Mouse (Mus musculus): ENCODE results near the gene Ace3. TPM values are rescaled to one million over a fixed set of nuclear protein-coding genes. Genes with fewer than 3 reads are reported as not detected.

Gene Ace3
- polyA plus RNA-seq, 1 experiment from 2014 or later, result not detected

DNA sequence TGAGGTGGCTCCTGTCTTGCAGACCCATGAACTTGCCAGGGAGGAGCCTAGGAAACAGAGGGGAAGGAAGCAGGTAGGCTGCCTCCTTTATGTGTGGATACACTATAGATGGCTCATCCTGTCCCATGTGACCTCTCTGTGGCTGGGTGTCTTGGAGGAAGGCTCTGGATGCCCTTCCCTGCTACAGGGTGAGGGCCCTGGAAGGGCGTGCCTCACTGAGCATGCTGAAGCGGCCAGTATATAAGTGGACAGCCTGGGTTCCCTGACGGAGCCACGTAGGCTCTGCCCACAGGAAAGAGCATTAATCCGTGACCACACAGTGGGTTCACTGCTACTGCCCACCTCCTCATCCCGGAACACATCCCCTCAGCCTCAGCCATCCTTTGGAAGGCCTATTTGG, 5.0 kb upstream of the Ace3 start:
- peaks cover 15% of the 10 kb centered on the region; the same call in 1 of the 2 replicates for H3K27me3 ChIP-seq (ENCODE audit: insufficient read depth, low read length)
- no peaks in the 10 kb centered on the region for H3K4me1 ChIP-seq (ENCODE audit: insufficient read depth)
- H3K36me3 ChIP-seq (replicated peaks; ENCODE audit: insufficient read depth, low read length), result no peaks in the 10 kb centered on the region
- H3K9ac ChIP-seq (replicated peaks), result no peak overlapping the region
- DNase-seq, result no peak
- no peak for ATAC-seq
- H3K9me3 ChIP-seq (ENCODE audit: low read length), result no peaks in the 10 kb centered on the region
- 62% methylated on average over 6 of the region's 6 CpGs for WGBS (ENCODE audit: insufficient replicate concordance)
- no peak overlapping the region for H3K4me3 ChIP-seq (ENCODE audit: low read depth, low read length)
- no peak overlapping the region for H3K4me2 ChIP-seq (ENCODE audit: low read depth, low read length)
- no peak overlapping the region for H3K27ac ChIP-seq (ENCODE audit: low read depth)
- TF ChIP-seq EP300 (IDR thresholded peaks at IDR 0.05; ENCODE audit: low read depth) (no peak), CTCF (IDR thresholded peaks at IDR 0.05; ENCODE audit: low read depth) (no peak)

GRCm38 (mm10) chr11:105990231-105990630, 4.2 kb upstream of the Ace3 start:
- Histone ChIP-seq H3K27me3 (ENCODE audit: insufficient read depth, low read length) (peaks cover 20% of the 10 kb centered on the region; the same call in 1 of the 2 replicates), H3K4me1 (ENCODE audit: insufficient read depth) (no peaks in the 10 kb centered on the region), H3K9me3 (ENCODE audit: low read length) (no peaks in the 10 kb centered on the region), H3K4me2 (ENCODE audit: low read depth, low read length) (no peak overlapping the region), H3K36me3 (replicated peaks; ENCODE audit: insufficient read depth, low read length) (no peaks in the 10 kb centered on the region), H3K4me3 (ENCODE audit: low read depth, low read length) (no peak overlapping the region), H3K27ac (ENCODE audit: low read depth) (no peak overlapping the region), H3K9ac (replicated peaks) (no peak overlapping the region)
- 20% methylated on average over 2 of the region's 2 CpGs for WGBS (ENCODE audit: insufficient replicate concordance)
- DNase-seq (peak; percentile 31), ATAC-seq (peak; percentile 89)
- no peak for TF ChIP-seq CTCF (IDR thresholded peaks at IDR 0.05; ENCODE audit: low read depth)
- TF ChIP-seq EP300 (IDR thresholded peaks at IDR 0.05; ENCODE audit: low read depth), result no peak

DNA sequence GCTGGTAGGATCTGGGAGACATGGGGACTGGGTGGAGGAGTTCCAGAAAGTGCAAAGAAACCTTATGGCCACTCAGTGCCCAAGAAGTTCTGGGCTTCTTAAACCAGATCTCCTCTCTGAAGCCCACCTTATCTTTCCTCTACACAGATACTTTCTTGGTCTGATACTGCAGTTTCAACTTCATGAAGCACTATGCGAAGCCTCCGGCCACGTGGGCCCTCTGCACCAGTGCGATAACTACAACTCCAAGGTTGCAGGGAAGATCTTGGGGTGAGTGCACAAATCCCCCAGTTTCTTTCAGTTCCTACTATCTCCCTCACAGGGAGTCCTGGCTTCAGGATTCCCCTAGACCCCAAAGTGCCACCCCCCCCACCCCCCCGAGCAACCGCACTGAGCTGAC, 5.6 kb downstream of the Ace3 start:
- no peak overlapping the region for H3K4me2 ChIP-seq (ENCODE audit: low read depth, low read length)
- peaks cover 79% of the 10 kb centered on the region for H3K27me3 ChIP-seq (ENCODE audit: insufficient read depth, low read length)
- TF ChIP-seq EP300 (IDR thresholded peaks at IDR 0.05; ENCODE audit: low read depth), result no peak
- no peak for TF ChIP-seq CTCF (IDR thresholded peaks at IDR 0.05; ENCODE audit: low read depth)
- H3K27ac ChIP-seq (ENCODE audit: low read depth), result no peak overlapping the region
- H3K4me3 ChIP-seq (ENCODE audit: low read depth, low read length), result no peak overlapping the region
- H3K36me3 ChIP-seq (replicated peaks; ENCODE audit: insufficient read depth, low read length), result no peaks in the 10 kb centered on the region
- no peaks in the 10 kb centered on the region for H3K9me3 ChIP-seq (ENCODE audit: low read length)
- DNase-seq (no peak), ATAC-seq (no peak)
- 77% methylated on average over 6 of the region's 6 CpGs for WGBS (ENCODE audit: insufficient replicate concordance)
- no peaks in the 10 kb centered on the region for H3K4me1 ChIP-seq (ENCODE audit: insufficient read depth)
- H3K9ac ChIP-seq (replicated peaks), result no peak overlapping the region

DNA sequence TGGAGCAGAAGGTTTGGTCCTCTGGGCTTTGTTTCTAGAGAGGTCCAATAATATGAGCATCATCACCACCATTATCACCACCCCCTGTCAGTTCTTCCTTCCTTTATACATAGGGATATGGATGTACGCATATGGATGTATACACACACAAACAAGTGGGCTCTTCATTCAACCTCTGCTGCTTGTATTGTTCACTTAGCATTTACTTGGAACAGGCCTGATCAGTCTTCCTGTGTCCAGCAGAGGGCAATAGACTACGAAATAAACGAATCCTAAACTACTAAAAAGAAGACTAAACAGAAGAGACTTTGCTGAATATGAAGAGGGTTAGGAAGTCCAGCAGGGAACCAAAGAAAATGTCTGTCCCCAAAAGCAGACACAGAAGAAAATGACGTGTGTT, 7.2 kb downstream of the Ace3 start:
- WGBS (ENCODE audit: insufficient replicate concordance), result 35% methylated on average over 4 of the region's 4 CpGs

GRCm38 (mm10) chr11:106004576-106004975, 10.1 kb downstream of the Ace3 start:
- peaks cover 77% of the 10 kb centered on the region for H3K27me3 ChIP-seq (ENCODE audit: insufficient read depth, low read length)
- TF ChIP-seq CTCF (IDR thresholded peaks at IDR 0.05; ENCODE audit: low read depth) (no peak), EP300 (IDR thresholded peaks at IDR 0.05; ENCODE audit: low read depth) (no peak)
- no peak overlapping the region for H3K9ac ChIP-seq (replicated peaks)
- no peaks in the 10 kb centered on the region for H3K36me3 ChIP-seq (replicated peaks; ENCODE audit: insufficient read depth, low read length)
- H3K4me1 ChIP-seq (ENCODE audit: insufficient read depth), result peaks cover 5% of the 10 kb centered on the region
- ATAC-seq, result no peak
- no peak overlapping the region for H3K4me3 ChIP-seq (ENCODE audit: low read depth, low read length)
- H3K4me2 ChIP-seq (ENCODE audit: low read depth, low read length), result no peak overlapping the region
- 63% methylated on average over 1 of the region's 1 CpGs for WGBS (ENCODE audit: insufficient replicate concordance)
- DNase-seq, result no peak
- no peak overlapping the region for H3K27ac ChIP-seq (ENCODE audit: low read depth)
- no peaks in the 10 kb centered on the region for H3K9me3 ChIP-seq (ENCODE audit: low read length)

More for the DNA sequence above, 7.2 kb downstream of the Ace3 start:
- no peak overlapping the region for H3K4me3 ChIP-seq (ENCODE audit: low read depth, low read length)
- ATAC-seq, result peak; percentile 51; the same call in 1 of the 2 replicates
- no peak overlapping the region for H3K27ac ChIP-seq (ENCODE audit: low read depth)
- DNase-seq, result no peak
- H3K9ac ChIP-seq (replicated peaks), result no peak overlapping the region
- H3K9me3 ChIP-seq (ENCODE audit: low read length), result no peaks in the 10 kb centered on the region
- TF ChIP-seq EP300 (IDR thresholded peaks at IDR 0.05; ENCODE audit: low read depth) (no peak), CTCF (IDR thresholded peaks at IDR 0.05; ENCODE audit: low read depth) (peak; percentile 70)
- H3K4me1 ChIP-seq (ENCODE audit: insufficient read depth), result peaks cover 5% of the 10 kb centered on the region; the same call in 1 of the 2 replicates
- H3K27me3 ChIP-seq (ENCODE audit: insufficient read depth, low read length), result peaks cover 68% of the 10 kb centered on the region
- H3K4me2 ChIP-seq (ENCODE audit: low read depth, low read length), result no peak overlapping the region
- no peaks in the 10 kb centered on the region for H3K36me3 ChIP-seq (replicated peaks; ENCODE audit: insufficient read depth, low read length)

- Histone ChIP-seq H3K4me1 (ENCODE audit: insufficient read depth) (peaks cover 5% of the 10 kb centered on the region), H3K4me3 (ENCODE audit: low read depth, low read length) (no peak overlapping the region), H3K4me2 (ENCODE audit: low read depth, low read length) (no peak overlapping the region), H3K27ac (ENCODE audit: low read depth) (no peak overlapping the region), H3K27me3 (ENCODE audit: insufficient read depth, low read length) (peaks cover 78% of the 10 kb centered on the region), H3K9me3 (ENCODE audit: low read length) (no peaks in the 10 kb centered on the region), H3K9ac (replicated peaks) (no peak overlapping the region), H3K36me3 (replicated peaks; ENCODE audit: insufficient read depth, low read length) (no peaks in the 10 kb centered on the region)
- peak; percentile 70 for DNase-seq
- ATAC-seq, result peak; percentile 66
- no peak for TF ChIP-seq EP300 (IDR thresholded peaks at IDR 0.05; ENCODE audit: low read depth)
- TF ChIP-seq CTCF (IDR thresholded peaks at IDR 0.05; ENCODE audit: low read depth), result no peak
- 45% methylated on average over 5 of the region's 5 CpGs for WGBS (ENCODE audit: insufficient replicate concordance)
These were observed 11.5 kb downstream of the Ace3 start for GRCm38 (mm10) chr11:106005970-106006369.

All from liver, postnatal 0 days (tissue).